Mouse (Mus musculus) ES-Bruce4 (cell line): ENCODE results near the gene Hist1h4d.
"Not testable (repeated sequence)": the region's sequence is repeated elsewhere in the genome, so short reads cannot be mapped to it uniquely, and the experiment has no call there.

Source experiments
- CTCF ChIP-seq: IDR thresholded peaks from one replicate; pipeline ENCODE4 v1.8.1; 2011; ENCODE audit warnings: low read depth, low read length
- EP300 ChIP-seq: IDR thresholded peaks from 2 replicates; pipeline ENCODE4 v1.6.1; 2011; ENCODE audit warnings: low read depth, low read length; ENCODE audit not compliant: insufficient read depth
- POLR2A ChIP-seq: IDR thresholded peaks from one replicate; pipeline ENCODE4 v1.8.1; 2011; ENCODE audit warnings: low read length; ENCODE audit not compliant: insufficient read depth

GRCm38 (mm10) chr13:23535137-23536075 is 46.0 kb upstream of the Hist1h4d start, which contains the start of gene Hist1h3g:
- TF ChIP-seq CTCF: not testable (repeated sequence)
- TF ChIP-seq POLR2A (peak; percentile 97), EP300 (0 out of 2 replicates have a peak, but pooled peaks have one; percentile 56)
